20 mouse cellular contexts compared by ENCODE assay signal in the genomic region with DNA sequence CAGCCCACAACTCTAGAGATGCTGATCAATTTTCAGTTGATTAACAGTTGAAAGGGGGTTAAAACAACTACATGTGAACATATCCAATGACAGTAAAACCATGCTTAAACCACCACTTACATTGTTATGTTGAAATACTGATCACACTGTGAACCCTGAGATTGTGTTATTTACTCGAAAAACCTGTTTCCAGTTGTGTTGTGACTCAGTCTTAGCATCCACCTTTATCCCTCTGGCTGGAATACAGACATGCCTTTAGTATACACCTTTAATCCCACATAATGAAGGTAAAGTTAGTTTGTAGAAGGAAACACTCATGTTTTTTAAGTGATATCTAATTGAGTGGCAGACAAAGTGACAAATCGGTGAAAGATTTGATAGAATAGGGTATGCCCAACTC. TPM values are rescaled to one million over a fixed set of nuclear protein-coding genes. Genes with fewer than 3 reads are reported as not detected.
DNase-seq lines count a peak whose midpoint lies in the region; ATAC-seq and TF ChIP-seq lines count a peak whose summit lies in the region.
"Had no signal": no experiment of that assay in that cellular context is flagged by ENCODE, and none has a peak within 500 bp of the region (broad histone marks: within the 10 kb centered on the region; RNA-seq: fewer than 3 reads in every experiment).

No protein-coding gene starts in this region.

- intact Hi-C loops in gastrocnemius, adult 2 months (cut with DNase I) = no loop called here

- peak overlapping the region; percentile 91 for H3K27ac ChIP-seq in gastrocnemius, adult 2 months
- H3K27ac ChIP-seq in liver, adult 2 months (replicated peaks; ENCODE audit: insufficient read depth, low read depth, low read length) = no peak overlapping the region
- H3K27ac ChIP-seq in embryonic facial prominence, embryonic 15.5 days (replicated peaks) = peak overlapping the region; percentile 44; the same call in 1 of the 2 replicates
- no peak overlapping the region for H3K27ac ChIP-seq in midbrain, embryonic 11.5 days (ENCODE audit: low read depth, low read length)
- H3K27ac ChIP-seq: embryonic facial prominence, embryonic 13.5 days; forebrain, embryonic 10.5 days; forebrain, embryonic 12.5 days had no signal

- peaks cover 14% of the 10 kb centered on the region for H3K4me1 ChIP-seq in liver, adult 2 months (ENCODE audit: control insufficient read depth, insufficient read depth, low read length)
- H3K4me1 ChIP-seq in embryonic facial prominence, embryonic 15.5 days = no peaks in the 10 kb centered on the region
- no peaks in the 10 kb centered on the region for H3K4me1 ChIP-seq in midbrain, embryonic 11.5 days (ENCODE audit: control insufficient read depth, insufficient read depth, low read length)
- H3K4me1 ChIP-seq: embryonic facial prominence, embryonic 13.5 days; forebrain, embryonic 10.5 days; forebrain, embryonic 12.5 days had no signal

- no peak overlapping the region for H3K9ac ChIP-seq in liver, adult 2 months (ENCODE audit: low read depth, low read length)
- no peak overlapping the region for H3K9ac ChIP-seq in embryonic facial prominence, embryonic 15.5 days
- no peak overlapping the region for H3K9ac ChIP-seq in midbrain, embryonic 11.5 days (ENCODE audit: low read length)
- H3K9ac ChIP-seq: embryonic facial prominence, embryonic 13.5 days; forebrain, embryonic 12.5 days had no signal

- WGBS in liver, adult 2 months = 60% methylated on average over 2 of the region's 2 CpGs
- 81% methylated on average over 2 of the region's 2 CpGs for WGBS in embryonic facial prominence, embryonic 15.5 days
- 88% methylated on average over 2 of the region's 2 CpGs for WGBS in midbrain, embryonic 11.5 days

- no peak for ATAC-seq in embryonic facial prominence, embryonic 15.5 days (ENCODE audit: insufficient number of reproducible peaks, low FRiP score, low TSS enrichment, low read depth)
- ATAC-seq in midbrain, embryonic 11.5 days (ENCODE audit: low FRiP score) = no peak
- ATAC-seq: forebrain, embryonic 14.5 days; forebrain, embryonic 16.5 days had no signal

- no peaks in the 10 kb centered on the region for H3K9me3 ChIP-seq in embryonic facial prominence, embryonic 15.5 days (replicated peaks)
- no peaks in the 10 kb centered on the region for H3K9me3 ChIP-seq in midbrain, embryonic 11.5 days (ENCODE audit: control insufficient read depth, low read length)
- H3K9me3 ChIP-seq: embryonic facial prominence, embryonic 13.5 days; forebrain, embryonic 10.5 days; forebrain, embryonic 12.5 days had no signal

- peaks cover 32% of the 10 kb centered on the region for H3K79me2 ChIP-seq in liver, adult 2 months (ENCODE audit: control insufficient read depth, insufficient read depth, low read length)

- no peak for TF ChIP-seq CTCF in gastrocnemius, adult 2 months (IDR thresholded peaks at IDR 0.05)
- TF ChIP-seq CTCF in liver, adult 2 months (IDR thresholded peaks at IDR 0.05; ENCODE audit: low read depth, low read length) = no peak

- no peak for TF ChIP-seq POLR2A in liver, adult 2 months (IDR thresholded peaks at IDR 0.05; ENCODE audit: extremely low read depth, insufficient read depth, low read length)

- peak overlapping the region; percentile 13; the same call in 1 of the 2 replicates for H3K4me3 ChIP-seq in gastrocnemius, adult 2 months
- no peak overlapping the region for H3K4me3 ChIP-seq in liver, adult 2 months (ENCODE audit: insufficient read depth, low read depth, low read length)
- no peak overlapping the region for H3K4me3 ChIP-seq in embryonic facial prominence, embryonic 15.5 days (replicated peaks)
- no peak overlapping the region for H3K4me3 ChIP-seq in midbrain, embryonic 11.5 days (ENCODE audit: low read depth, low read length)
- H3K4me3 ChIP-seq: embryonic facial prominence, embryonic 13.5 days; erythroblast, embryonic 14.5 days; forebrain, embryonic 10.5 days; forebrain, embryonic 12.5 days had no signal

- no peaks in the 10 kb centered on the region for H3K27me3 ChIP-seq in liver, adult 2 months (ENCODE audit: control insufficient read depth, insufficient read depth, low read length)
- H3K27me3 ChIP-seq in embryonic facial prominence, embryonic 15.5 days = no peaks in the 10 kb centered on the region
- no peaks in the 10 kb centered on the region for H3K27me3 ChIP-seq in midbrain, embryonic 11.5 days (ENCODE audit: control insufficient read depth, insufficient read depth, low read length)
- H3K27me3 ChIP-seq: embryonic facial prominence, embryonic 13.5 days; forebrain, embryonic 12.5 days had no signal

- peaks cover 29% of the 10 kb centered on the region for H3K36me3 ChIP-seq in liver, adult 2 months (ENCODE audit: control insufficient read depth, insufficient read depth, low read length)
- no peaks in the 10 kb centered on the region for H3K36me3 ChIP-seq in embryonic facial prominence, embryonic 15.5 days
- H3K36me3 ChIP-seq in midbrain, embryonic 11.5 days (ENCODE audit: control insufficient read depth, insufficient read depth, low read length) = no peaks in the 10 kb centered on the region
- H3K36me3 ChIP-seq: embryonic facial prominence, embryonic 13.5 days; forebrain, embryonic 10.5 days had no signal

- H3K4me2 ChIP-seq in embryonic facial prominence, embryonic 15.5 days (replicated peaks) = no peak overlapping the region
- no peak overlapping the region for H3K4me2 ChIP-seq in midbrain, embryonic 11.5 days
- H3K4me2 ChIP-seq: embryonic facial prominence, embryonic 13.5 days; forebrain, embryonic 12.5 days had no signal

- DNase-seq in gastrocnemius, adult 2 months = no peak
- no peak for DNase-seq in gastrocnemius, postnatal 25 days
- DNase-seq in liver, adult 2 months (ENCODE audit: extremely low read depth, low read depth, low spot score) = peak; percentile 54
- DNase-seq in liver = no peak
- no peak for DNase-seq in midbrain, embryonic 11.5 days (ENCODE audit: low spot score, missing footprints)
- no peak for DNase-seq in frontal cortex, postnatal 14 days (ENCODE audit: low spot score in 2 of 2)
- DNase-seq: adrenal gland, postnatal 10 days; adrenal gland, postnatal 25 days; cerebellum, adult 11-12 months; cerebellum, adult 2 months; cerebellum, adult 9-10 months; cerebellum, postnatal 10 days; cerebellum, postnatal 25 days had no signal

RNA-seq across cellular contexts. Expression of gene Plxnd1, which starts 41.8 kb away (rescaled TPM):
- 10 to 100 TPM; 14.7 to 26.7 TPM for total RNA-seq in gastrocnemius, adult 2 months (2021)
- 10 to 100 TPM; 25.7 TPM for total RNA-seq in gastrocnemius, postnatal 25 days (2021)
- 12.4 and 17.4 TPM in 2 replicates for total RNA-seq in liver, adult 2 months (2014; rRNA removed)
- polyA plus RNA-seq in liver, adult 2 months (2012; rRNA removed) = 12.1 and 18.4 TPM in 2 replicates
- 29.4 and 33.5 TPM in 2 replicates for polyA plus RNA-seq in embryonic facial prominence, embryonic 15.5 days (2015; fragmentation: Nextera tagmentation; extraction: Ambion mirVana)
- 13.2 and 17.5 TPM in 2 replicates for polyA plus RNA-seq in midbrain, embryonic 11.5 days (2014; fragmentation: Nextera tagmentation; extraction: Ambion mirVana)

Comparison
In these comparisons a context has a peak if more than half of its experiments do, and no peak if none do; other contexts are left out.
1. H3K27ac ChIP-seq: peak in gastrocnemius, adult 2 months (single experiment) and embryonic facial prominence, embryonic 15.5 days (single experiment); none in liver, adult 2 months (single experiment) and midbrain, embryonic 11.5 days (single experiment).